Mouse (Mus musculus): ENCODE results near the gene St6galnac3.

DNA sequence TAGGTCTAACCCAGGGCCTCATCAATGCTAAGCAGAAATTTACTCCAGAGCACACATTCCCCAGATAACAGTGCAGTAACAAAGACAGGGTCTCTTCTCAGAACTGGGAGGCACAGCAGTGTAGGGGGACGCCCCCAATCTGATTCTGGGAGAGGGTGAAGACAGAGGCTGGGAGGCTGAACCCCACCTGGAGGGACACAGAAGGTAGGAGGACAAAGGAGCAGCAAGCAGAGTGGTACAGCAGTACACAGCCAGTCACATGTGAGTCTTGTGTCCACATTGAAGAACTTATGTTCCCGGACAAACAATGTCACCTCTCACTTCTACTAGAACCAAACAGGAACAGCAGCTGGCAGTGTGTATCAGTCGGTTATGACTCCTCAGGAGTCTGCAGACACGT, 131.0 kb downstream of the St6galnac3 start:
- no peak for TF ChIP-seq CTCF (IDR thresholded peaks at IDR 0.05)
- no peak for TF ChIP-seq POLR2A (IDR thresholded peaks at IDR 0.05; ENCODE audit: insufficient read depth, low read depth, low read length)
- no peak for TF ChIP-seq EP300 (IDR thresholded peaks at IDR 0.05; ENCODE audit: insufficient read depth, low read depth, low read length)
